Mouse (Mus musculus) adrenal gland, adult (tissue): ENCODE results near the gene Cd59a.
"Not testable (repeated sequence)": the region's sequence is repeated elsewhere in the genome, so short reads cannot be mapped to it uniquely, and the experiment has no call there.

ENCODE experiments used
- DNase-seq, 2 experiments: peaks; one replicate each; pipeline ENCODE4 v3.0.0; 2022 to 2023; ENCODE audit warnings: low spot score in 1 of 2; ENCODE audit not compliant: inconsistent age in 2 of 2

The Cd59a gene

GRCm38 (mm10) chr2:104095741-104096213 lies at the start of gene Cd59a:
Gene Cd59a, plus strand, starts transcription at chr2:104095801.
- DNase-seq, result peak; percentile 92 to 97

- no peak for DNase-seq
These were observed 37.2 kb upstream of the Cd59a start for GRCm38 (mm10) chr2:104058381-104058780.

- no peak for DNase-seq
These were observed 36.6 kb upstream of the Cd59a start for GRCm38 (mm10) chr2:104058954-104059353.

GRCm38 (mm10) chr2:104059786-104060185 lies 35.8 kb upstream of the Cd59a start:
- no peak for DNase-seq

- DNase-seq, result no peak
These were observed 34.6 kb upstream of the Cd59a start for GRCm38 (mm10) chr2:104060996-104061395.

GRCm38 (mm10) chr2:104062665-104063064 lies 32.9 kb upstream of the Cd59a start:
- DNase-seq, result no peak

GRCm38 (mm10) chr2:104064152-104064551 lies 31.4 kb upstream of the Cd59a start:
- DNase-seq, result no peak

- not testable (repeated sequence) for DNase-seq
These were observed 30.1 kb upstream of the Cd59a start, which contains the start of gene Gm10912 for GRCm38 (mm10) chr2:104065526-104065925. Gene Gm10912, plus strand, starts transcription at chr2:104065826.

GRCm38 (mm10) chr2:104068450-104068849 lies 27.2 kb upstream of the Cd59a start, which contains the start of gene Gm10799:
Gene Gm10799, minus strand, starts transcription at chr2:104068550.
- not testable (repeated sequence) for DNase-seq

- DNase-seq, result peak; percentile 68 to 86
These were observed 25.9 kb upstream of the Cd59a start, which contains the start of gene Cd59b for GRCm38 (mm10) chr2:104069704-104070185. Gene Cd59b, plus strand, starts transcription at chr2:104069849.

GRCm38 (mm10) chr2:104078285-104078684 lies 17.3 kb upstream of the Cd59a start:
- not testable (repeated sequence) for DNase-seq

- not testable (repeated sequence) for DNase-seq
These were observed 14.1 kb upstream of the Cd59a start for GRCm38 (mm10) chr2:104081436-104082050.

- peak in 1 of 2 experiments; percentile 3 for DNase-seq
These were observed 13.1 kb upstream of the Cd59a start for GRCm38 (mm10) chr2:104082474-104082873.

GRCm38 (mm10) chr2:104084027-104084426 lies 11.6 kb upstream of the Cd59a start:
- not testable (repeated sequence) for DNase-seq

- not testable (repeated sequence) for DNase-seq
These were observed 8.0 kb upstream of the Cd59a start for GRCm38 (mm10) chr2:104087562-104087961.

GRCm38 (mm10) chr2:104093305-104093704 lies 2.3 kb upstream of the Cd59a start:
- no peak for DNase-seq

GRCm38 (mm10) chr2:104096256-104096655 lies 655 bp downstream of the Cd59a start:
- DNase-seq, result no peak

- DNase-seq, result not testable (repeated sequence)
These were observed 1.2 kb downstream of the Cd59a start for GRCm38 (mm10) chr2:104096796-104097195.

GRCm38 (mm10) chr2:104097396-104097795 lies 1.8 kb downstream of the Cd59a start:
- DNase-seq, result not testable (repeated sequence)

GRCm38 (mm10) chr2:104098529-104099230 lies 3.1 kb downstream of the Cd59a start:
- DNase-seq, result no peak

- DNase-seq, result no peak
These were observed 3.6 kb downstream of the Cd59a start for GRCm38 (mm10) chr2:104099231-104099585.

GRCm38 (mm10) chr2:104099946-104100345 lies 4.3 kb downstream of the Cd59a start:
- no peak for DNase-seq
